Mouse (Mus musculus): ENCODE data around the gene Stra6.
A peak's percentile ranks its signal among the peaks of the same experiment; 100 is the strongest.

Stra6 gene

GRCm38 (mm10) chr9:58049861-58050260 lies 13.7 kb upstream of the Stra6 start:
- DNase-seq (ENCODE audit: low read depth) = peak; percentile 34

DNA sequence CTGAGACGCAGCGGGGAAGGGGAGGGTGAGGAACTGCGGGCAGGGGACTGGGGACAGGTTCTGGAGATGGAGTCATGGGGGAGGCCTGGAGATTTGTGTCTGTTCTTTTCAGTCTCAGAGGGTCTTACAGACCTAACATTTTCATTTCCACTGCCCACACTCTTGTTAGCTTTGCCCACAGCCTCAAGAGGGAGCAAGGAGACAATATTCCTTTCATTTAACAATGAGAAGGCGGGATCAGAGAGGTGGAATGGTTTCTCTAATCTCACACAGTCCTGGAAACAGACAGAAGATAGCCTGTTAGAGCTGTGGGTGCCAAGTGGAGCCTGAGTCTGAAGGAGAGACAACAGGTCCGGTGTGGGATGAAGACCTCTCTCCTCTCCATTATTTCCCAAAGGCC lies 11.7 kb upstream of the Stra6 start:
- no peak for DNase-seq (ENCODE audit: low read depth)

GRCm38 (mm10) chr9:58053102-58053501 lies 10.5 kb upstream of the Stra6 start:
- peak; percentile 63 for DNase-seq (ENCODE audit: low read depth)

- DNase-seq (ENCODE audit: low read depth) = no peak
These were observed 10.0 kb upstream of the Stra6 start for GRCm38 (mm10) chr9:58053544-58053943.

GRCm38 (mm10) chr9:58054032-58054431 lies 9.6 kb upstream of the Stra6 start:
- no peak for DNase-seq (ENCODE audit: low read depth)

- no peak for DNase-seq (ENCODE audit: low read depth)
These were observed 7.9 kb upstream of the Stra6 start for GRCm38 (mm10) chr9:58055666-58056065.

DNA sequence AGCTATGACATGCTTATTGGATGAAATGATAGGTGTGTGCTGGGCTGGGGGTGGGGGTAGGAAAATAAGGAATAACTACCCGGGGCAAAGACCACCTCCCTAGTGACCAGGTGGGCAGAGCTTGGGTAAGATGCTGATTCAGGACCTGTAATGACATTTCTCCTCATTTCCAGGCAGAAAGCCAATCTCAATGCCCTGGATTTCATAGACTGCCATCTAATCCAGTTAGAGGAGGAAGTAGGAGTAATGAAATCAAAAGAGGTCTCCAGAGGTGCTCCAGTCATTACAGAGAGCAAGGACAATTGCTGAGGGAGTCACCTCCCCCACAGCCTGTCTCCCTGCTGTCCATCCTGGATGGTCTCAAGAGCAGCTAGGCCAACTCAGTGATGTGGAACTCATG lies 3.7 kb upstream of the Stra6 start:
- no peak for DNase-seq (ENCODE audit: low read depth)

- peak; percentile 72 for DNase-seq (ENCODE audit: low read depth)
These were observed 2.6 kb upstream of the Stra6 start for GRCm38 (mm10) chr9:58060677-58061667.

DNA sequence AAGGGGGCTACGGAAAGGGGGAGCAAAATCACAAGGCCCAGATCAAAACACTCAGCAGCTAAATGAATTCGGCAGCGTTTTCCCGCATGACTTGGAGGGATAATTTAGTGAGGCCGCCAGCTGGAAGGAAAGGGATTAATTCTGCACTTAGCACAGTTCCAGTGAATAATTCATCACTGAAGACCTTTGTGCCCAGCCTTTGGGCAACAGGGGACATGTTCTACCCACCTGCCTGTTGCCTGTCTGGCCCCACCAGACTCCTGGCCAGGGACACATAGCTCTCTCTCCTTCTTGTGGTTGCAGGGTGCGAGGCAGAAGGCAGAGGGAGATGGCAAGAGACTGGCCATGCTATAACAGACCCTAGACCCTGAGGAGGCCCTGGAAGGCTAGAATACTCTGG lies 1.9 kb downstream of the Stra6 start:
- DNase-seq (ENCODE audit: low read depth) = no peak

DNA sequence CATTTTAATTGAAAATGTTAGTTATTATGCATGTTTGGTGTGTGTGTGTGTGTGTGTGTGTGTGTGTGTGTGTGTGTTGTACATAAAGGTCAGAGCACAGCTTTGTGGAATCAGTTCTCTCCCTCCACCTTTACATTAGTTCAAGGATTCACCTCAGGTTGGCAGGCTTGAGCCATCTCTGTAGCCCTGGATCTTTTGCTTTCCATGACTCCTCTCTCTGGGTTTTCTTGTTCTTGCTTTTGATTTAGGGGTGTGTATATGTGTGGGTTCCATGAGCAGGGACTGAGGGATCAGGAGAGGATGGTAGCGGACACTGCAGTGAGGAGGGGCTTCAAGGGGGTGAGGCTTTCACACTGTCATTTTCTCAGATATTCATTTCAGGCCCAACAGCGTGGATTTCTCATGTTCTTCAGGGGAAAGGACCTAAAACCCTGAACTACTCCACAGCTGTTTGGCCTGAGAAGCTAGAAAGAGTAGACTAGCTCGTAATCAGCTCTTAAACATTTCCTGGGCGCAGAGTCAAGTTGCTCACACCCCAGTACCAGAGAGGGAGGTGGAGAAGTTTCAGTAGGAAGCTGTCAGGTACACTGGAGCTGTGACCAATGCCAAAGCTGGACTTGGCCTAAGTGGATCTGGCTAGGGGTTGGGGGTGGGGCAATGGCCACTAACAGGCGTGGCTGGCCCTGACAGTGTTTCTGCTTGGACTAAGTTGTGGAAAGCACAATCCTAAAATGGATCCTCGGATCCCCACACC lies 2.6 kb downstream of the Stra6 start:
- DNase-seq (ENCODE audit: low read depth) = no peak

GRCm38 (mm10) chr9:58066731-58067095 lies 3.1 kb downstream of the Stra6 start:
- DNase-seq (ENCODE audit: low read depth) = no peak

DNA sequence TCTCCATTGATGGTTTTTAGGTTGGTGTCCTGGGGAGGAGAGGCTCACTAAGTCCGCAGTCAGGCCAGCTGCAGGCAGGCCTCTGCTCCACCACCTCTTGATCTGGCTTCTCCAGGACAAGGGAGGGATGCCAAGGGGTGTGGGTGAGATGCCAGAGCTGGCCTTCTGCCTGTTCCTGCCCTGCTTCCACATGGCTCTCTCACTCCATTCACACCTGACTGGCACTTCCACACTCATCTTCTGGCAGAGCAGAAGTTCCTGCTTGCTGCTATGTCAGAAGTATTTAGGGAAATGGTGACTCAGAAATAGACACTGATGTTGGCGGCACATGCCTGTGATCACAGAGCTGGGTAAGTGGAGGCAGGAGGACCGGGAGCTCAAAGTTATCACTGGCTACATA lies 4.0 kb downstream of the Stra6 start:
- no peak for DNase-seq (ENCODE audit: low read depth)

GRCm38 (mm10) chr9:58074561-58074960 lies 11.0 kb downstream of the Stra6 start:
- DNase-seq (ENCODE audit: low read depth) = no peak

- no peak for DNase-seq (ENCODE audit: low read depth)
These were observed 21.0 kb downstream of the Stra6 start for GRCm38 (mm10) chr9:58084586-58084985.

GRCm38 (mm10) chr9:58085074-58085473 lies 21.5 kb downstream of the Stra6 start:
- peak; percentile 66 for DNase-seq (ENCODE audit: low read depth)

GRCm38 (mm10) chr9:58086203-58086602 lies 22.6 kb downstream of the Stra6 start:
- no peak for DNase-seq (ENCODE audit: low read depth)

- no peak for DNase-seq (ENCODE audit: low read depth)
These were observed 23.3 kb downstream of the Stra6 start for GRCm38 (mm10) chr9:58086861-58087260.

GRCm38 (mm10) chr9:58087277-58087998 lies 23.9 kb downstream of the Stra6 start:
- DNase-seq (ENCODE audit: low read depth) = no peak

- peak; percentile 10 for DNase-seq (ENCODE audit: low read depth)
These were observed 28.2 kb downstream of the Stra6 start for GRCm38 (mm10) chr9:58091623-58092425.

DNA sequence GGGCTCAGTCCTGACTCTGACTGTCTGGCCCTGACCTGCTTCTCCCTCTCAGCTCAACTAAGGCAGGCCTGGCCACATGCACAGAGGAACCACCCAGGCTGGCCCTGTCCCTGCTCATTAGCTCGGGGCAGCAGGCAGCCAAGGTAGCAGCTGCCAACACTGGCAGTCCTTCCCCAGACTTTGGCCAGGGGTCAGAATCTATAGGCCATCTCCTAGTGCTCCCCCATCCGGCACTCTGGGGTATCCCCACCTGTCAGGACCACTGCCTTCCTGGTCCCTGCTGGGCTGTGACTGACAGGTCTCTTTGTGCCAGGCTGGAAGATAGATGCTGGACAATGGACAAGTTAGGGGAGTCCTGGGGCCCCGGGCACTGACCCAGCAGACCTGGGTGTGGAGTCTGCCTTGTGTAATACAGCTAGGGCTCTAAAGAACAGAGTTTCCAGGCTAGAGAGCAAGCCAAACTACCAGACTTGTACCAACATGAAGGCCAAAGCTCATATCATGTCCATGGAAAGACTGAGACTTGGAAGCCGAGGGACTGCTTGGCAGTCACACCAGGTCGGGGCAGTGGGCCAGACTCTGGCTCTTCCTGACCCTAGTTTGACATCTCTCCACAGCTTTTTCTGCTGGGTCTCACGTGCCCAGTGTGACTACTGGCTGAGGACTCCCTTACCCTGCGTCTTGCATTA lies 29.1 kb downstream of the Stra6 start:
- no peak for DNase-seq (ENCODE audit: low read depth)

DNA sequence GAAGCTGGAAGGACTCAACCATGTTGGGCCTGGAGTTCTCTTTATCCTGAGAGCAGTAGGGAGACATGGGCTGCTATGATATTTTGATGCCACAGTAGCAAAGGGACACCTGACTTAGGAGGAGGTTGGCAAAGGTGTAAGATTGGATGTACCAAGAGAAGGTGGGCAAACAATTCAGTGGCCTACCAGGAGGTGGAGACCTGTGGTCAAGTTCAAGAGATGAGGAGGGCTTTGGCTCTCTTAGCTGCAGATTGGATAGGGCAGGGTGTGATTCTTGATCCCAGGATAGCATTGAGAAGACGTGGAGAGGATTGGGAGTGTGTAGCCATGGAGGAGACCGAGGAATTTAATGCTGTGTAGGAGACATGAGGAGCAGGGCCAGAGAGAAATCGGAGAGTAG lies 30.2 kb downstream of the Stra6 start:
- no peak for DNase-seq (ENCODE audit: low read depth)

Measured in NIH3T3 (cell line).